Mouse (Mus musculus) monocyte, adult 5-6 weeks (primary cell): ENCODE measurements around the gene Hamp2. TPM values are rescaled to one million over a fixed set of nuclear protein-coding genes. Genes with fewer than 3 reads are reported as not detected.
"Not testable (repeated sequence)": the region's sequence is repeated elsewhere in the genome, so short reads cannot be mapped to it uniquely, and the experiment has no call there.

Experiments used
- ATAC-seq: fragments of 153-309, 156-312 bp; replicated peaks from 2 replicates; pipeline ENCODE4 v1.8.0; 2017; ENCODE audit warnings: mild to moderate bottlenecking; ENCODE audit not compliant: low TSS enrichment, insufficient number of reproducible peaks, severe bottlenecking, poor library complexity, low FRiP score
- total RNA-seq: library from RNA; stranded (forward); fragments of 200-1000, 200-491, 200-594 nt; gene quantifications from 3 replicates; pipeline ENCODE4 v1.2.3, GENCODE M21; 2017

The Hamp2 gene
- total RNA-seq, 1 experiment from 2014 or later: not detected

GRCm38 (mm10) chr7:30955584-30956356 is 31.3 kb upstream of the Hamp2 start:
- peak; percentile 33 for ATAC-seq

GRCm38 (mm10) chr7:30954971-30955520 is 30.6 kb upstream of the Hamp2 start:
- ATAC-seq: no peak

GRCm38 (mm10) chr7:30954036-30954435 is 29.6 kb upstream of the Hamp2 start:
- no peak for ATAC-seq

- peak; percentile 41 for ATAC-seq
Observed at GRCm38 (mm10) chr7:30953459-30953858, 29.0 kb upstream of the Hamp2 start.

- ATAC-seq: no peak
Observed at GRCm38 (mm10) chr7:30952441-30953265, 28.2 kb upstream of the Hamp2 start.

GRCm38 (mm10) chr7:30949902-30950301 is 25.4 kb upstream of the Hamp2 start:
- ATAC-seq: not testable (repeated sequence)

- ATAC-seq: no peak
Observed at GRCm38 (mm10) chr7:30945876-30946275, 21.4 kb upstream of the Hamp2 start.

- not testable (repeated sequence) for ATAC-seq
Observed at GRCm38 (mm10) chr7:30945466-30945865, 21.0 kb upstream of the Hamp2 start.

GRCm38 (mm10) chr7:30944706-30945105 is 20.2 kb upstream of the Hamp2 start:
- not testable (repeated sequence) for ATAC-seq

GRCm38 (mm10) chr7:30943909-30944635 is 19.6 kb upstream of the Hamp2 start, which contains the start of gene Hamp:
Gene Hamp, minus strand, starts transcription at chr7:30944032.
- ATAC-seq: no peak

- not testable (repeated sequence) for ATAC-seq
Observed at GRCm38 (mm10) chr7:30942365-30942764, 17.9 kb upstream of the Hamp2 start.

- not testable (repeated sequence) for ATAC-seq
Observed at GRCm38 (mm10) chr7:30940070-30940469, 15.6 kb upstream of the Hamp2 start.

GRCm38 (mm10) chr7:30935422-30936099 is 11.1 kb upstream of the Hamp2 start:
- ATAC-seq: peak; percentile 50

GRCm38 (mm10) chr7:30924071-30924470 is 410 bp downstream of the Hamp2 start:
- ATAC-seq: no peak

- not testable (repeated sequence) for ATAC-seq
Observed at GRCm38 (mm10) chr7:30922490-30922889, 2.0 kb downstream of the Hamp2 start.

- no peak for ATAC-seq
Observed at GRCm38 (mm10) chr7:30920217-30920616, 4.3 kb downstream of the Hamp2 start.

- ATAC-seq: no peak
Observed at GRCm38 (mm10) chr7:30917219-30917618, 7.3 kb downstream of the Hamp2 start.

GRCm38 (mm10) chr7:30916713-30917112 is 7.8 kb downstream of the Hamp2 start:
- ATAC-seq: no peak
